Mouse (Mus musculus) forebrain, embryonic 15.5 days (tissue): ENCODE data around the gene Best1. TPM values are rescaled to one million over a fixed set of nuclear protein-coding genes. Genes with fewer than 3 reads are reported as not detected.

Experiments
- ATAC-seq: fragments of 200-750 bp; cut with Nextera tagmentation; replicated peaks from 2 replicates; pipeline ENCODE4 v1.8.0; 2017; ENCODE audit warnings: mild to moderate bottlenecking, moderate TSS enrichment, moderate library complexity
- H3K27ac ChIP-seq: fragments of 300-500 bp; sonication (generic); replicated peaks from 2 replicates; pipeline ENCODE4 v1.5.1; 2015; ENCODE audit warnings: mild to moderate bottlenecking, inconsistent platforms
- H3K27me3 ChIP-seq: fragments of 300-500 bp; sonication (generic); 2 replicates; pipeline ENCODE4 v1.6.1; 2015; ENCODE audit warnings: inconsistent platforms
- H3K36me3 ChIP-seq: fragments of 300-500 bp; sonication (generic); 2 replicates; pipeline ENCODE4 v1.6.1; 2015; ENCODE audit warnings: mild to moderate bottlenecking, inconsistent platforms
- H3K4me1 ChIP-seq: fragments of 300-500 bp; sonication (generic); 2 replicates; pipeline ENCODE4 v1.6.1; 2015; ENCODE audit warnings: inconsistent platforms
- H3K4me2 ChIP-seq: fragments of 300-500 bp; sonication (generic); replicated peaks from 2 replicates; pipeline ENCODE4 v1.6.1; 2015; ENCODE audit warnings: mild to moderate bottlenecking, inconsistent platforms
- H3K4me3 ChIP-seq: fragments of 300-500 bp; sonication (generic); 2 replicates; pipeline ENCODE4 v1.5.1; 2015; ENCODE audit warnings: mild to moderate bottlenecking, inconsistent platforms
- H3K9ac ChIP-seq: fragments of 300-500 bp; sonication (generic); replicated peaks from 2 replicates; pipeline ENCODE4 v1.6.1; 2015; ENCODE audit warnings: mild to moderate bottlenecking, inconsistent platforms
- H3K9me3 ChIP-seq: fragments of 300-500 bp; sonication (generic); 2 replicates; pipeline ENCODE4 v1.6.1; 2016; ENCODE audit warnings: inconsistent platforms
- WGBS: fragments of 180-500 bp; shearing (Covaris S2); methylation state at CpG from one replicate; pipeline ENCODE4 v1.1.7; 2015; ENCODE audit warnings: mixed read lengths; 5-methylcytosine and 5-hydroxymethylcytosine counted together
- polyA plus RNA-seq: library from polyadenylated mRNA; unstranded; fragments of >200 nt; fragmentation: Nextera tagmentation; extraction: Ambion mirVana; gene quantifications from 2 replicates; pipeline ENCODE4 v1.2.1, GENCODE M21; 2015

The Best1 gene
- polyA plus RNA-seq, 1 experiment from 2014 or later, result 1.3 TPM

DNA sequence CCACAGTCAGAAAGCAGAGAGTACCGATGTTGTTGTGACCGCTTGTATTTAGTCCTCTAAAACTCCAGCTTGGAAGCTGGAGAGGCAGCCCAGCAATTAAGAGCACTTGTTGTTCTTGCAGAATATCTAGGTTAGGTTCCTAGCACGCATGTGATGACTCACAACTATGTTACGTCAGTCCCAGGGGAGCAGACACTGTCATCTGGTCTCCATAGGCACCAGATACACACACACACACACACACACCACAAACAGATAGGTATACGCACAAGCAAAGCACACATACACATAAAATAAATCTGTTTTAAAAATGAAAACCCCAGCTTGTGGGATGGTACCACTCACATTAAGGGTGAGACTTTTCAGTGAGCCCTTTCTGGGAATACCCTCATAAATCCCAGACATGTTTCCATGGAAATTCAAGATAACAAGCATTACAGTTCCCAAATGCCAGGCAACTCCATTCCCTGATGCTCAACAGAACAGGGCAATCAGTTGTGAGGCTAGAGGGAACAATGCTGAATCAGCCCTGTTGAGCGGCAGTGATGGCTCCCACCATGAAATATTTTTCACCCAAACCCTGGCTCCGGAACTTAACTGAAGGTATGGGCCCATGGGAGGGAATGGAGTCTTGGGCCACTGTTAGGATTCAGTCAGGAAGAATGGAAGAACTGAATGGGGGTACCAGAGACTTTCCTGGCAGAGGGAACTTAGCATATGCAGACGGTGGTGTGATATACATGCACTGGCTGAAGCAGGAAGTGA is 55.5 kb downstream of the Best1 start:
- Histone ChIP-seq H3K4me2 (no peak overlapping the region), H3K27ac (no peak overlapping the region), H3K27me3 (no peaks in the 10 kb centered on the region), H3K4me1 (no peaks in the 10 kb centered on the region), H3K9me3 (no peaks in the 10 kb centered on the region), H3K4me3 (no peak overlapping the region), H3K36me3 (no peaks in the 10 kb centered on the region), H3K9ac (no peak overlapping the region)
- WGBS, result 94% methylated on average over 8 of the region's 8 CpGs
- no peak for ATAC-seq

DNA sequence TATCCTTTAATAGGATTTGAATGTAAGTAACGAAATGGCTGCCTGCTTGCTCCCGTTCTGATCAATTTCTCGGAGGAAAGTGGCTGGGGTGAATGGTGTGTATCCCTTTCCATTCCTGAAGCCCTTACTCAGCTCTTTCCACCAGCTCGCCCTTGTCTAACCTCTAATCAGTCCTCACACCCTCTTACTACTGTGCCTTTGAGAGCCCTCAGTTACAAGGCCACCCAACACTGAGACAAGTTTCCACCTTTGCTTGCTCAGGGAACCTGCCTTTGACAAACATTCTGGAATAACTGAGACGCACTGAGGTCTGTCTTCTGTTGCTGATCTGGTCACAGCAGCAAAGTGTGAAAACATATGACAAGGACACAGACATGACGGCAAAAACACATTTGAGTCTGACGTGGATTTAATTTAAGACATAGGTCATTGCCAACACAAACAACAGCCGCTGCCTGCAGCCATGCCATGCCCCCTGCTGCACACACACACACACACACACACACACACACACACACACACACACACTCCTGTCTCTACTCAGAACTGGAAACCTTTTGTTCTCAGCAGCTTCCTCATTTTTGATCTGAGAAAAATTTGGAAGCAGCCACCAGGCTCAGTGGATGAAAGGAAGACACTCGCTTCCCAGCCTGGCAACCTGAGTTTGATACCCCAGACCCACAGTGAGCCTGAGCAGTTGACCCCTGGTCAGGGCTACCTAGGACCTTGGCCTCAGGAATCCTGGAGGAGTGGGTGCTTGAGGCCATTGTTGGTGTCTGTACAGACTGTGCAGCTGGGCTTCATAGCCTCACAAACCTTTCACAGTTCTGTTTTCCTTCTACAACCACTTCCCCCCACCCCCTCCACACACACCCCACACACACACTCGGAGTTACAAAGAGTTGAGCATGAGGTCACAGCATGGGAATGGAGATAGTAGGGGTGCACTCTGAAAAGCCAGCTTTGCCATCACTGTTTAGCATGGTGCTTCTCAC is 58.6 kb downstream of the Best1 start:
- 67% methylated on average over 10 of the region's 10 CpGs for WGBS
- Histone ChIP-seq H3K4me2 (no peak overlapping the region), H3K4me3 (no peak overlapping the region), H3K9me3 (no peaks in the 10 kb centered on the region), H3K4me1 (no peaks in the 10 kb centered on the region), H3K27ac (no peak overlapping the region), H3K36me3 (no peaks in the 10 kb centered on the region), H3K27me3 (no peaks in the 10 kb centered on the region), H3K9ac (no peak overlapping the region)
- ATAC-seq, result no peak

GRCm38 (mm10) chr19:9941809-9942208 is 59.6 kb downstream of the Best1 start:
- Histone ChIP-seq H3K27ac (no peak overlapping the region), H3K4me3 (no peak overlapping the region)
- no peak for ATAC-seq

GRCm38 (mm10) chr19:9940903-9941302 is 60.5 kb downstream of the Best1 start:
- 8% methylated on average over 4 of the region's 4 CpGs for WGBS
- Histone ChIP-seq H3K4me2 (no peak overlapping the region), H3K4me3 (no peak overlapping the region), H3K9ac (no peak overlapping the region), H3K36me3 (no peaks in the 10 kb centered on the region), H3K9me3 (no peaks in the 10 kb centered on the region), H3K4me1 (no peaks in the 10 kb centered on the region), H3K27me3 (no peaks in the 10 kb centered on the region), H3K27ac (no peak overlapping the region)
- no peak for ATAC-seq

More at GRCm38 (mm10) chr19:9941809-9942208, 59.6 kb downstream of the Best1 start:
- H3K9me3 ChIP-seq, result no peaks in the 10 kb centered on the region
- no peak overlapping the region for H3K9ac ChIP-seq
- 55% methylated on average over 1 of the region's 1 CpGs for WGBS
- H3K36me3 ChIP-seq, result no peaks in the 10 kb centered on the region
- no peaks in the 10 kb centered on the region for H3K4me1 ChIP-seq
- no peaks in the 10 kb centered on the region for H3K27me3 ChIP-seq
- H3K4me2 ChIP-seq, result no peak overlapping the region

- Histone ChIP-seq H3K36me3 (no peaks in the 10 kb centered on the region), H3K9me3 (no peaks in the 10 kb centered on the region), H3K27me3 (no peaks in the 10 kb centered on the region), H3K27ac (no peak overlapping the region), H3K4me1 (no peaks in the 10 kb centered on the region), H3K4me3 (no peak overlapping the region), H3K9ac (no peak overlapping the region), H3K4me2 (no peak overlapping the region)
- no peak for ATAC-seq
- 61% methylated on average over 7 of the region's 7 CpGs for WGBS
Observed at GRCm38 (mm10) chr19:9939841-9940240, 61.6 kb downstream of the Best1 start.

DNA sequence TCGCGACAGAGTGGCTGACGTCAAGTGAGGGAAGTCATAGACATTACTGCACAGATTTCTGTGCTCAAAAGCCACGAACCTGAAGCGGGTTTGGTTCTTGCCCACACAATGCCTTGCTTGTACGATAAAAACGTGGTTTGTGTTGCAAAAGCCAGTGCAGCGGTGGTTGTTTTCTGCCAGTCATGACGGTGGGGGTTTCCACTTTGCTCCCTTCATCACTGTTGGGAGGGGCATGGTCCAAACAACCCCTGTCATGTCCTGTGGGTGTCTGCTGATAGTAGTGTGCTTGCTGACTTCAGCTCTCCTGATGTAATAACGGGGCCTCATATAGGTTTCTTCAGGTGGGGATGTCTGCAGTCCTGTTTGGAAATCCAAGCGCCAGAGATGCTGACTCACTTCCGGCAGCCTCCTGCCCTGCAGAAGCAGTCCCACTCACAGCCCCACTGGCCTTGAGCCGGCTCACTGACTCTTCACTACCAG is 62.6 kb downstream of the Best1 start:
- H3K9ac ChIP-seq, result no peak overlapping the region
- H3K9me3 ChIP-seq, result no peaks in the 10 kb centered on the region
- ATAC-seq, result no peak
- no peak overlapping the region for H3K4me2 ChIP-seq
- no peak overlapping the region for H3K27ac ChIP-seq
- no peak overlapping the region for H3K4me3 ChIP-seq
- no peaks in the 10 kb centered on the region for H3K4me1 ChIP-seq
- H3K36me3 ChIP-seq, result no peaks in the 10 kb centered on the region
- WGBS, result 81% methylated on average over 13 of the region's 13 CpGs
- no peaks in the 10 kb centered on the region for H3K27me3 ChIP-seq

- Histone ChIP-seq H3K27me3 (no peaks in the 10 kb centered on the region), H3K4me2 (no peak overlapping the region), H3K9ac (no peak overlapping the region), H3K9me3 (no peaks in the 10 kb centered on the region), H3K4me3 (no peak overlapping the region), H3K27ac (no peak overlapping the region), H3K4me1 (no peaks in the 10 kb centered on the region), H3K36me3 (no peaks in the 10 kb centered on the region)
- 87% methylated on average over 6 of the region's 6 CpGs for WGBS
- ATAC-seq, result no peak
Observed at GRCm38 (mm10) chr19:9938156-9938823, 63.1 kb downstream of the Best1 start.

GRCm38 (mm10) chr19:9937428-9937827 is 64.0 kb downstream of the Best1 start:
- ATAC-seq, result no peak
- no peaks in the 10 kb centered on the region for H3K9me3 ChIP-seq
- no peaks in the 10 kb centered on the region for H3K36me3 ChIP-seq
- H3K4me1 ChIP-seq, result no peaks in the 10 kb centered on the region
- 61% methylated on average over 5 of the region's 5 CpGs for WGBS
- H3K4me3 ChIP-seq, result no peak overlapping the region
- no peaks in the 10 kb centered on the region for H3K27me3 ChIP-seq
- no peak overlapping the region for H3K4me2 ChIP-seq
- no peak overlapping the region for H3K9ac ChIP-seq
- no peak overlapping the region for H3K27ac ChIP-seq

DNA sequence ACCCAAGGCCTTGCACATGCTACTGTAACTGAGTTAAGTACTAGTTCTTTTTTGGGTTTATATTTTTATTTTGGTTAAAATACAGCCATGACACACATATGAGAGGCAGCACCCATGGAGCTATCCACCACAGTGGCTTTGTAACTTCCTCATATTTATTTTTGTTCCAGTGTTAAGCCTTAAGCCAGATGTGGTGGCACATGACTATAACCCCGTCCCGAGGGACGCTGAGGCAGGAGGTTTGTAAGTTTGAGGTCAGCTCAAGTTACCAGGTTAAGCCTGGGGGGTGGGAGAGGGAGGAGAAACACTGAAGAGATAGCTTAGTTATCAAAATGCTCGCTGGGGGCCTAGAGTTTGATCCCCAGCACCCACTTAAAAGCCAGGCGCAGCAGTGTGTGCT is 64.9 kb downstream of the Best1 start:
- H3K27me3 ChIP-seq, result no peaks in the 10 kb centered on the region
- H3K9me3 ChIP-seq, result no peaks in the 10 kb centered on the region
- whole genome bisulfite sequencing, result 76% methylated on average over 5 of the region's 5 CpGs
- H3K4me1 ChIP-seq, result no peaks in the 10 kb centered on the region
- no peak for ATAC-seq
- no peaks in the 10 kb centered on the region for H3K36me3 ChIP-seq
- H3K4me2 ChIP-seq, result no peak overlapping the region
- H3K9ac ChIP-seq, result no peak overlapping the region
- H3K4me3 ChIP-seq, result no peak overlapping the region
- no peak overlapping the region for H3K27ac ChIP-seq
